Mouse (Mus musculus): ENCODE measurements around the gene 5031439G07Rik. TPM values are rescaled to one million over a fixed set of nuclear protein-coding genes. Genes with fewer than 3 reads are reported as not detected.

Gene 5031439G07Rik
- total and polyA plus RNA-seq, 2 experiments from 2014 or later: 2.2 to 27.3 TPM

GRCm38 (mm10) chr15:84965575-84966360, 22.6 kb downstream of the 5031439G07Rik start:
- TF ChIP-seq CTCF (IDR thresholded peaks at IDR 0.05; ENCODE audit: low read depth) (no peak), EP300 (IDR thresholded peaks at IDR 0.05; ENCODE audit: low read depth) (no peak)
- no peaks in the 10 kb centered on the region for H3K36me3 ChIP-seq (replicated peaks; ENCODE audit: control insufficient read depth, insufficient read depth, low read length)
- H3K4me3 ChIP-seq (ENCODE audit: low read depth, low read length): no peak overlapping the region
- WGBS: 39% methylated on average over 7 of the region's 7 CpGs
- ATAC-seq (ENCODE audit: insufficient read depth, low read depth) (no peak), DNase-seq (ENCODE audit: low spot score) (peak; percentile 29)
- no peaks in the 10 kb centered on the region for H3K27me3 ChIP-seq (ENCODE audit: control insufficient read depth, insufficient read depth, low read length)
- H3K4me2 ChIP-seq (ENCODE audit: low read depth, low read length): no peak overlapping the region
- no peaks in the 10 kb centered on the region for H3K9me3 ChIP-seq (replicated peaks; ENCODE audit: control insufficient read depth, low read length)
- no peak overlapping the region for H3K9ac ChIP-seq (replicated peaks; ENCODE audit: low read depth, low read length)
- H3K27ac ChIP-seq (ENCODE audit: low read depth): no peak overlapping the region
- no peaks in the 10 kb centered on the region for H3K4me1 ChIP-seq (ENCODE audit: control insufficient read depth, insufficient read depth)

- no peak overlapping the region for H3K9ac ChIP-seq (replicated peaks; ENCODE audit: low read depth, low read length)
- H3K4me2 ChIP-seq (ENCODE audit: low read depth, low read length): no peak overlapping the region
- TF ChIP-seq EP300 (IDR thresholded peaks at IDR 0.05; ENCODE audit: low read depth): no peak
- TF ChIP-seq CTCF (IDR thresholded peaks at IDR 0.05; ENCODE audit: low read depth): no peak
- ATAC-seq (ENCODE audit: insufficient read depth, low read depth) (no peak), DNase-seq (ENCODE audit: low spot score) (no peak)
- no peaks in the 10 kb centered on the region for H3K27me3 ChIP-seq (ENCODE audit: control insufficient read depth, insufficient read depth, low read length)
- no peaks in the 10 kb centered on the region for H3K4me1 ChIP-seq (ENCODE audit: control insufficient read depth, insufficient read depth)
- no peak overlapping the region for H3K27ac ChIP-seq (ENCODE audit: low read depth)
- no peaks in the 10 kb centered on the region for H3K36me3 ChIP-seq (replicated peaks; ENCODE audit: control insufficient read depth, insufficient read depth, low read length)
- H3K9me3 ChIP-seq (replicated peaks; ENCODE audit: control insufficient read depth, low read length): no peaks in the 10 kb centered on the region
- 72% methylated on average over 5 of the region's 5 CpGs for WGBS
- no peak overlapping the region for H3K4me3 ChIP-seq (ENCODE audit: low read depth, low read length)
Measured at GRCm38 (mm10) chr15:84964771-84965170, 23.6 kb downstream of the 5031439G07Rik start.

DNA sequence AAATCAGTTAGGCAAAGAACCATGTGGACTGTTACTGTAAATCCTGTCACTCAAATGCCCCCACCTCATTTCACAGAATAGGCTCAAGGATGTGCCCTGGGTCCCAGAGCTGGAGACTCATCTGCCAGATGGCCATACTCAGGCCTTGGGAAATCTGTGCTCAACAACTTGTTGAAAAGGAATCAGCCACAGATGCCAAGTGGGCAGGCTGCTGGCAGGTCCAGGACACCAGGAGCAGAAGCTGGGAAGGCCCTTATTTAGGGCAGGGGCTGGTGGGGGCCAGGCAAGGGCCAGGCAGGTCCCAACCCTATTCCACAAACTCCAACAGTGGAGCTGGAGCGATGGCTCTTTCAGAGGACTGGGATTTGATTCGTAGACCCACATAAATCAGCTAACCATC, 25.8 kb downstream of the 5031439G07Rik start:
- Histone ChIP-seq H3K36me3 (replicated peaks; ENCODE audit: control insufficient read depth, insufficient read depth, low read length) (no peaks in the 10 kb centered on the region), H3K9me3 (replicated peaks; ENCODE audit: control insufficient read depth, low read length) (no peaks in the 10 kb centered on the region), H3K27me3 (ENCODE audit: control insufficient read depth, insufficient read depth, low read length) (no peaks in the 10 kb centered on the region), H3K4me1 (ENCODE audit: control insufficient read depth, insufficient read depth) (no peaks in the 10 kb centered on the region), H3K9ac (replicated peaks; ENCODE audit: low read depth, low read length) (no peak overlapping the region), H3K4me3 (ENCODE audit: low read depth, low read length) (no peak overlapping the region), H3K27ac (ENCODE audit: low read depth) (no peak overlapping the region), H3K4me2 (ENCODE audit: low read depth, low read length) (no peak overlapping the region)
- DNase-seq (ENCODE audit: low spot score) (no peak), ATAC-seq (ENCODE audit: insufficient read depth, low read depth) (no peak)
- no peak for TF ChIP-seq CTCF (IDR thresholded peaks at IDR 0.05; ENCODE audit: low read depth)
- no peak for TF ChIP-seq EP300 (IDR thresholded peaks at IDR 0.05; ENCODE audit: low read depth)
- 84% methylated on average over 2 of the region's 2 CpGs for WGBS

GRCm38 (mm10) chr15:84960692-84961091, 27.7 kb downstream of the 5031439G07Rik start:
- no peak overlapping the region for H3K4me3 ChIP-seq (ENCODE audit: low read depth, low read length)
- WGBS: 30% methylated on average over 8 of the region's 8 CpGs
- TF ChIP-seq EP300 (IDR thresholded peaks at IDR 0.05; ENCODE audit: low read depth) (no peak), CTCF (IDR thresholded peaks at IDR 0.05; ENCODE audit: low read depth) (no peak)

GRCm38 (mm10) chr15:84959891-84960290, 28.5 kb downstream of the 5031439G07Rik start:
- H3K36me3 ChIP-seq (replicated peaks; ENCODE audit: control insufficient read depth, insufficient read depth, low read length): no peaks in the 10 kb centered on the region
- no peaks in the 10 kb centered on the region for H3K9me3 ChIP-seq (replicated peaks; ENCODE audit: control insufficient read depth, low read length)
- H3K9ac ChIP-seq (replicated peaks; ENCODE audit: low read depth, low read length): no peak overlapping the region
- no peak overlapping the region for H3K4me2 ChIP-seq (ENCODE audit: low read depth, low read length)
- TF ChIP-seq CTCF (IDR thresholded peaks at IDR 0.05; ENCODE audit: low read depth) (no peak), EP300 (IDR thresholded peaks at IDR 0.05; ENCODE audit: low read depth) (no peak)
- H3K4me1 ChIP-seq (ENCODE audit: control insufficient read depth, insufficient read depth): no peaks in the 10 kb centered on the region
- 80% methylated on average over 6 of the region's 6 CpGs for WGBS
- DNase-seq (ENCODE audit: low spot score) (no peak), ATAC-seq (ENCODE audit: insufficient read depth, low read depth) (no peak)
- no peak overlapping the region for H3K27ac ChIP-seq (ENCODE audit: low read depth)
- H3K4me3 ChIP-seq (ENCODE audit: low read depth, low read length): no peak overlapping the region
- H3K27me3 ChIP-seq (ENCODE audit: control insufficient read depth, insufficient read depth, low read length): no peaks in the 10 kb centered on the region

More at GRCm38 (mm10) chr15:84960692-84961091, 27.7 kb downstream of the 5031439G07Rik start:
- Histone ChIP-seq H3K36me3 (replicated peaks; ENCODE audit: control insufficient read depth, insufficient read depth, low read length) (no peaks in the 10 kb centered on the region), H3K27me3 (ENCODE audit: control insufficient read depth, insufficient read depth, low read length) (no peaks in the 10 kb centered on the region), H3K9me3 (replicated peaks; ENCODE audit: control insufficient read depth, low read length) (no peaks in the 10 kb centered on the region), H3K27ac (ENCODE audit: low read depth) (no peak overlapping the region), H3K4me1 (ENCODE audit: control insufficient read depth, insufficient read depth) (no peaks in the 10 kb centered on the region), H3K9ac (replicated peaks; ENCODE audit: low read depth, low read length) (no peak overlapping the region), H3K4me2 (ENCODE audit: low read depth, low read length) (no peak overlapping the region)
- DNase-seq (ENCODE audit: low spot score) (no peak), ATAC-seq (ENCODE audit: insufficient read depth, low read depth) (no peak)

Measured in heart, postnatal 0 days (tissue).